Mouse (Mus musculus): Measurements from ENCODE around the gene Gucy2g. TPM values are rescaled to one million over a fixed set of nuclear protein-coding genes. Genes with fewer than 3 reads are reported as not detected.

The Gucy2g gene
- polyA plus RNA-seq, 1 experiment from 2014 or later = 0.08 TPM

DNA sequence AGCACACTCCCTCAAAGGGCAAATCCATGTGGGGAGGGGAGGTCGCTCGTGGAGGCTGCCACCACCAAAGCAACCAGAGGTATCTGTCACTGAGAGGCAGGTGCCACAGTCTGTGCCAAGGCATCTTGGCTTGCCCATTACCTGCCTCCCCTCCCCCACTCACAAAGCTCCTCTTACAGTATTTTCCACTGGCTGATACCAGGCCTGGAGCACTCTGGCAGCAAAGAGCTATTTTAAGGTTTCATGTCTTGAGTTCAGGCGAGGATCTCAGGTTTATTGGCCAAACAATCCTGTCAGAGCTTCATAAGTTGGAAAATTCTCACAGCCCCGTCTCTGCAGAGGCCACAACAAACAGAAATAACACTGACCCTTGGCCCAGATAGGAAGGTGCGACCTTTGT lies 51.0 kb downstream of the Gucy2g start:
- no peak overlapping the region for H3K27ac ChIP-seq (replicated peaks)
- H3K4me1 ChIP-seq (replicated peaks; ENCODE audit: control insufficient read depth, insufficient read depth) = no peaks in the 10 kb centered on the region
- TF ChIP-seq EP300 (optimal IDR thresholded peaks at IDR 0.05) (no peak), CTCF (IDR thresholded peaks at IDR 0.05; ENCODE audit: low read depth) (no peak)
- no peak overlapping the region for H3K4me3 ChIP-seq (ENCODE audit: low read depth, low read length)
- 78% methylated on average over 5 of the region's 5 CpGs for WGBS
- no peaks in the 10 kb centered on the region for H3K36me3 ChIP-seq (ENCODE audit: control insufficient read depth, insufficient read depth, low read length)
- DNase-seq (ENCODE audit: low spot score) (no peak), ATAC-seq (ENCODE audit: low FRiP score, low TSS enrichment) (no peak)
- no peaks in the 10 kb centered on the region for H3K27me3 ChIP-seq (ENCODE audit: control insufficient read depth, insufficient read depth, low read length)
- H3K9ac ChIP-seq (ENCODE audit: low read length) = no peak overlapping the region
- no peaks in the 10 kb centered on the region for H3K9me3 ChIP-seq (ENCODE audit: control insufficient read depth, low read length)
- H3K4me2 ChIP-seq (replicated peaks; ENCODE audit: low read depth) = no peak overlapping the region

GRCm38 (mm10) chr19:55185651-55186050 lies 55.4 kb downstream of the Gucy2g start:
- no peaks in the 10 kb centered on the region for H3K27me3 ChIP-seq (ENCODE audit: control insufficient read depth, insufficient read depth, low read length)
- ATAC-seq (ENCODE audit: low FRiP score, low TSS enrichment) = no peak
- no peak overlapping the region for H3K4me3 ChIP-seq (ENCODE audit: low read depth, low read length)
- H3K27ac ChIP-seq (replicated peaks) = no peak overlapping the region
- TF ChIP-seq EP300 (optimal IDR thresholded peaks at IDR 0.05) (no peak), CTCF (IDR thresholded peaks at IDR 0.05; ENCODE audit: low read depth) (no peak)
- DNase-seq (ENCODE audit: low spot score) = no peak
- H3K9ac ChIP-seq (ENCODE audit: low read length) = no peak overlapping the region
- 61% methylated on average over 3 of the region's 3 CpGs for WGBS
- H3K9me3 ChIP-seq (ENCODE audit: control insufficient read depth, low read length) = no peaks in the 10 kb centered on the region
- no peak overlapping the region for H3K4me2 ChIP-seq (replicated peaks; ENCODE audit: low read depth)
- H3K4me1 ChIP-seq (replicated peaks; ENCODE audit: control insufficient read depth, insufficient read depth) = no peaks in the 10 kb centered on the region
- H3K36me3 ChIP-seq (ENCODE audit: control insufficient read depth, insufficient read depth, low read length) = no peaks in the 10 kb centered on the region

DNA sequence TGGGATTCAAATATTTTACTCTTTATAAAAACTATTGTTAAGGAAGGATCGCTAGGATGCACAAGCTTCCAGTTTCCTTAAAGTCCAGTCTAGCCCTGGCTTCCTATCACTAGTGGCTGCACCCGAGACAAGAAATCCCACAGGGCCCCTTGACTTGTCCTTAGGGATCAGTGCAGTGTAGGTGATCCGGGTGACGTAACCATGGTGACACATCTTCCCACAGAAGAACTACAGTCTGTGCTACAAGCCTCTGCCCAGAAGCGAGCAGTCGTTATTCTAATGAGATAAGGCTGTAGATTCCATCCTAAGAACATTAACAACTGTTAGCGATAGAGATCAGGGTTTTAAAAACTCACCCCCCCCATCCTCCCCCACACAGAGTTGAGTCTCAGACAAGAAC lies 56.0 kb downstream of the Gucy2g start:
- Histone ChIP-seq H3K4me2 (replicated peaks; ENCODE audit: low read depth) (no peak overlapping the region), H3K9ac (ENCODE audit: low read length) (no peak overlapping the region), H3K4me1 (replicated peaks; ENCODE audit: control insufficient read depth, insufficient read depth) (no peaks in the 10 kb centered on the region), H3K27ac (replicated peaks) (no peak overlapping the region), H3K4me3 (ENCODE audit: low read depth, low read length) (no peak overlapping the region), H3K36me3 (ENCODE audit: control insufficient read depth, insufficient read depth, low read length) (no peaks in the 10 kb centered on the region), H3K27me3 (ENCODE audit: control insufficient read depth, insufficient read depth, low read length) (no peaks in the 10 kb centered on the region), H3K9me3 (ENCODE audit: control insufficient read depth, low read length) (no peaks in the 10 kb centered on the region)
- DNase-seq (ENCODE audit: low spot score) = no peak
- 80% methylated on average over 7 of the region's 7 CpGs for WGBS
- TF ChIP-seq CTCF (IDR thresholded peaks at IDR 0.05; ENCODE audit: low read depth) (no peak), EP300 (optimal IDR thresholded peaks at IDR 0.05) (no peak)
- ATAC-seq (ENCODE audit: low FRiP score, low TSS enrichment) = no peak

- ATAC-seq (ENCODE audit: low FRiP score, low TSS enrichment) = no peak
- no peak overlapping the region for H3K4me2 ChIP-seq (replicated peaks; ENCODE audit: low read depth)
- no peaks in the 10 kb centered on the region for H3K4me1 ChIP-seq (replicated peaks; ENCODE audit: control insufficient read depth, insufficient read depth)
- no peak for DNase-seq (ENCODE audit: low spot score)
- H3K27me3 ChIP-seq (ENCODE audit: control insufficient read depth, insufficient read depth, low read length) = no peaks in the 10 kb centered on the region
- no peaks in the 10 kb centered on the region for H3K36me3 ChIP-seq (ENCODE audit: control insufficient read depth, insufficient read depth, low read length)
- no peak overlapping the region for H3K4me3 ChIP-seq (ENCODE audit: low read depth, low read length)
- H3K9ac ChIP-seq (ENCODE audit: low read length) = no peak overlapping the region
- TF ChIP-seq EP300 (optimal IDR thresholded peaks at IDR 0.05) (no peak), CTCF (IDR thresholded peaks at IDR 0.05; ENCODE audit: low read depth) (no peak)
- no peak overlapping the region for H3K27ac ChIP-seq (replicated peaks)
- no peaks in the 10 kb centered on the region for H3K9me3 ChIP-seq (ENCODE audit: control insufficient read depth, low read length)
- 56% methylated on average over 7 of the region's 7 CpGs for WGBS
Measured at GRCm38 (mm10) chr19:55184442-55184841, 56.6 kb downstream of the Gucy2g start.

- Histone ChIP-seq H3K27me3 (ENCODE audit: control insufficient read depth, insufficient read depth, low read length) (no peaks in the 10 kb centered on the region), H3K4me3 (ENCODE audit: low read depth, low read length) (no peak within 1 kb of the TSS), H3K4me1 (replicated peaks; ENCODE audit: control insufficient read depth, insufficient read depth) (no peaks in the 10 kb centered on the region), H3K9me3 (ENCODE audit: control insufficient read depth, low read length) (no peaks in the 10 kb centered on the region), H3K27ac (replicated peaks) (no peak within 1 kb of the TSS), H3K9ac (ENCODE audit: low read length) (no peak within 1 kb of the TSS), H3K4me2 (replicated peaks; ENCODE audit: low read depth) (no peak within 1 kb of the TSS), H3K36me3 (ENCODE audit: control insufficient read depth, insufficient read depth, low read length) (no peaks in the 10 kb centered on the region)
- ATAC-seq (ENCODE audit: low FRiP score, low TSS enrichment) (no peak), DNase-seq (ENCODE audit: low spot score) (no peak)
- WGBS = 85% methylated on average over 5 of the region's 5 CpGs
- TF ChIP-seq EP300 (optimal IDR thresholded peaks at IDR 0.05) (no peak), CTCF (IDR thresholded peaks at IDR 0.05; ENCODE audit: low read depth) (no peak)
Measured at GRCm38 (mm10) chr19:55180433-55180832, 60.6 kb downstream of the Gucy2g start, which contains the start of gene Tectb. Gene Tectb (plus strand): TSS chr19:55180733.

DNA sequence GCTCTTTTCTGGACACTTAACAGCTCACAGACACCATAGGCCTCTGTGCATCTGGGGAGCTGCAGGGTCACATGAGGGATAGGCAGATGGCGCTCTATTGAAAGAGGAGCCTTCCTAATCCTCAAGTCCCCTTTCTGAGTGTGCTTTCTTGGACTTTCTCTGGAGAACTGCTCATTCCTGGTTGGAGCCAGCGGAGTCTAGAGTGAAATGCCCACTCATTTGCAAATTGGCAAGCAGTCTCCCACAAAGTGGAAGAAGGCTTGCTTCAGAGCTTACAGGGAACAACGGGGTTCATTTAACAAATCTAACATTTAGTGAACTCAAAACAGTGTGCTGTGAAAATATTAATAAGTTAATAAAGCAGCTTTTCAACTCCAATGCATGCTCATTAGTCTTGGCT lies 63.9 kb downstream of the Gucy2g start:
- Histone ChIP-seq H3K4me1 (replicated peaks; ENCODE audit: control insufficient read depth, insufficient read depth) (no peaks in the 10 kb centered on the region), H3K27ac (replicated peaks) (no peak overlapping the region), H3K27me3 (ENCODE audit: control insufficient read depth, insufficient read depth, low read length) (no peaks in the 10 kb centered on the region), H3K9ac (ENCODE audit: low read length) (no peak overlapping the region), H3K4me3 (ENCODE audit: low read depth, low read length) (no peak overlapping the region), H3K4me2 (replicated peaks; ENCODE audit: low read depth) (no peak overlapping the region), H3K9me3 (ENCODE audit: control insufficient read depth, low read length) (no peaks in the 10 kb centered on the region), H3K36me3 (ENCODE audit: control insufficient read depth, insufficient read depth, low read length) (no peaks in the 10 kb centered on the region)
- TF ChIP-seq EP300 (optimal IDR thresholded peaks at IDR 0.05) (no peak), CTCF (IDR thresholded peaks at IDR 0.05; ENCODE audit: low read depth) (no peak)
- DNase-seq (ENCODE audit: low spot score) (no peak), ATAC-seq (ENCODE audit: low FRiP score, low TSS enrichment) (no peak)
- 87% methylated on average over 3 of the region's 3 CpGs for WGBS

All from stomach, postnatal 0 days (tissue).